Comparison of ENCODE assay signal across 28 mouse cellular contexts in genomic region chr11:53548036-53548605, GRCm38 (mm10). TPM values are rescaled to one million over a fixed set of nuclear protein-coding genes. Genes with fewer than 3 reads are reported as not detected.
DNase-seq lines count a peak whose midpoint lies in the region; ATAC-seq and TF ChIP-seq lines count a peak whose summit lies in the region.
"Had no signal": no experiment of that assay in that cellular context is flagged by ENCODE, and none has a peak within 500 bp of the region (broad histone marks: within the 10 kb centered on the region; RNA-seq: fewer than 3 reads in every experiment).

No protein-coding gene starts in this region.

- no peaks in the 10 kb centered on the region for H3K27me3 ChIP-seq in heart, embryonic 10.5 days (ENCODE audit: insufficient read depth, poor library complexity, severe bottlenecking)
- no peaks in the 10 kb centered on the region for H3K27me3 ChIP-seq in heart, embryonic 12.5 days (replicated peaks)
- no peaks in the 10 kb centered on the region for H3K27me3 ChIP-seq in G1E (ENCODE audit: insufficient read depth, low read length)
- no peaks in the 10 kb centered on the region for H3K27me3 ChIP-seq in liver, embryonic 14.5 days (ENCODE audit: control insufficient read depth, insufficient read depth, low read length)
- H3K27me3 ChIP-seq: embryonic facial prominence, embryonic 12.5 days; forebrain, embryonic 15.5 days; hindbrain, embryonic 12.5 days; intestine, embryonic 15.5 days; limb, embryonic 13.5 days; neural tube, embryonic 12.5 days had no signal

- TF ChIP-seq CTCF in G1E (IDR thresholded peaks at IDR 0.05; ENCODE audit: low read depth, low read length): no peak
- TF ChIP-seq CTCF in liver, embryonic 14.5 days (IDR thresholded peaks at IDR 0.05; ENCODE audit: low read depth): no peak

- no peak overlapping the region for H3K9ac ChIP-seq in heart, embryonic 12.5 days
- no peak overlapping the region for H3K9ac ChIP-seq in liver, embryonic 14.5 days (replicated peaks)
- H3K9ac ChIP-seq: embryonic facial prominence, embryonic 12.5 days; forebrain, embryonic 15.5 days; hindbrain, embryonic 12.5 days; intestine, embryonic 15.5 days; limb, embryonic 13.5 days; neural tube, embryonic 12.5 days had no signal

- H3K4me3 ChIP-seq in heart, embryonic 10.5 days: no peak overlapping the region
- no peak overlapping the region for H3K4me3 ChIP-seq in heart, embryonic 12.5 days
- H3K4me3 ChIP-seq in G1E (ENCODE audit: low read depth, low read length): peak overlapping the region; percentile 58; the same call in 1 of the 2 replicates
- H3K4me3 ChIP-seq in liver, embryonic 14.5 days (ENCODE audit: insufficient read depth in 1 of 2, low read depth in 2 of 2, low read length in 2 of 2): no peak overlapping the region
- H3K4me3 ChIP-seq: embryonic facial prominence, embryonic 12.5 days; forebrain, embryonic 10.5 days; forebrain, embryonic 15.5 days; gastrocnemius, adult 2 months; hindbrain, embryonic 12.5 days; intestine, embryonic 15.5 days; limb, embryonic 13.5 days; neural tube, embryonic 12.5 days had no signal

- peaks cover 3% of the 10 kb centered on the region; the same call in 1 of the 2 replicates for H3K9me3 ChIP-seq in heart, embryonic 10.5 days
- H3K9me3 ChIP-seq in heart, embryonic 12.5 days (replicated peaks): 0 out of 2 replicates have a peak, but pooled peaks cover 3% of the 10 kb centered on the region
- no peaks in the 10 kb centered on the region for H3K9me3 ChIP-seq in G1E (replicated peaks)
- H3K9me3 ChIP-seq in liver, embryonic 14.5 days (ENCODE audit: control insufficient read depth, low read length): no peaks in the 10 kb centered on the region
- H3K9me3 ChIP-seq: embryonic facial prominence, embryonic 12.5 days; forebrain, embryonic 10.5 days; forebrain, embryonic 15.5 days; intestine, embryonic 15.5 days; limb, embryonic 13.5 days; neural tube, embryonic 12.5 days had no signal

- WGBS in heart, embryonic 10.5 days: 82% methylated on average over 19 of the region's 19 CpGs
- WGBS in heart, embryonic 12.5 days: 79% methylated on average over 19 of the region's 19 CpGs
- 56% methylated on average over 19 of the region's 19 CpGs for WGBS in liver, embryonic 14.5 days (ENCODE audit: insufficient replicate concordance)

- peaks cover 12% of the 10 kb centered on the region for H3K4me1 ChIP-seq in heart, embryonic 10.5 days
- H3K4me1 ChIP-seq in heart, embryonic 12.5 days (replicated peaks): peaks cover 13% of the 10 kb centered on the region
- peaks cover 47% of the 10 kb centered on the region for H3K4me1 ChIP-seq in G1E (ENCODE audit: insufficient read depth, low read depth, low read length)
- peaks cover 13 to 24% of the 10 kb centered on the region in 2 experiments for H3K4me1 ChIP-seq in liver, embryonic 14.5 days (replicated peaks; ENCODE audit: control insufficient read depth in 2 of 2, insufficient read depth in 2 of 2, low read length in 1 of 2)
- H3K4me1 ChIP-seq: embryonic facial prominence, embryonic 12.5 days; forebrain, embryonic 15.5 days had no signal

- no peak overlapping the region for H3K4me2 ChIP-seq in heart, embryonic 12.5 days
- peak overlapping the region; percentile 27; the same call in 1 of the 2 replicates for H3K4me2 ChIP-seq in liver, embryonic 14.5 days (ENCODE audit: low read depth)
- H3K4me2 ChIP-seq: embryonic facial prominence, embryonic 12.5 days; forebrain, embryonic 15.5 days; hindbrain, embryonic 12.5 days; intestine, embryonic 15.5 days; limb, embryonic 13.5 days; midbrain, embryonic 11.5 days; neural tube, embryonic 12.5 days had no signal

- peak; percentile 60 for DNase-seq in adrenal gland, adult 2 months
- no peak for DNase-seq in adrenal gland, adult 8-10 months
- no peak for DNase-seq in heart, embryonic 10.5 days (ENCODE audit: low spot score)
- DNase-seq in G1E (ENCODE audit: low spot score): no peak
- no peak for DNase-seq in liver, embryonic 14.5 days (ENCODE audit: low read depth in 3 of 3, low spot score in 3 of 3)
- DNase-seq in thymus, postnatal 0 days (ENCODE audit: low spot score): no peak
- no peak for DNase-seq in ovary, postnatal 36 days (ENCODE audit: low spot score)
- DNase-seq: cerebellum, adult 8-10 months; cerebellum, postnatal 36 days; gastrocnemius, adult 2 months; gastrocnemius, postnatal 36 days; heart, postnatal 36 days; kidney, adult 2 months; kidney, postnatal 4 days; right cerebral cortex, postnatal 4 days; thymus, postnatal 25 days had no signal

- 0 out of 2 replicates have a peak overlapping the region, but pooled peaks have one; percentile 17 for H3K27ac ChIP-seq in heart, embryonic 10.5 days
- no peak overlapping the region for H3K27ac ChIP-seq in heart, embryonic 12.5 days (ENCODE audit: poor library complexity, severe bottlenecking)
- H3K27ac ChIP-seq in liver, embryonic 14.5 days: no peak overlapping the region; the same call in 1 of the 2 replicates
- H3K27ac ChIP-seq: embryonic facial prominence, embryonic 12.5 days; forebrain, embryonic 10.5 days; forebrain, embryonic 15.5 days; gastrocnemius, adult 2 months; hindbrain, embryonic 12.5 days; hindbrain, postnatal 0 days; intestine, embryonic 15.5 days; kidney, postnatal 0 days; limb, embryonic 13.5 days; neural tube, embryonic 12.5 days had no signal

- no peak for TF ChIP-seq EP300 in liver, embryonic 14.5 days (IDR thresholded peaks at IDR 0.05; ENCODE audit: low read depth)

- H3K36me3 ChIP-seq in heart, embryonic 10.5 days: no peaks in the 10 kb centered on the region
- no peaks in the 10 kb centered on the region for H3K36me3 ChIP-seq in heart, embryonic 12.5 days
- peaks cover 46% of the 10 kb centered on the region for H3K36me3 ChIP-seq in G1E (replicated peaks)
- H3K36me3 ChIP-seq in liver, embryonic 14.5 days (replicated peaks; ENCODE audit: control insufficient read depth, insufficient read depth, low read depth): no peaks in the 10 kb centered on the region; the same call in 1 of the 2 replicates
- H3K36me3 ChIP-seq: embryonic facial prominence, embryonic 12.5 days; forebrain, embryonic 15.5 days; hindbrain, embryonic 12.5 days; intestine, embryonic 15.5 days; neural tube, embryonic 12.5 days had no signal

- ATAC-seq in heart, embryonic 12.5 days (ENCODE audit: insufficient number of reproducible peaks, low FRiP score): no peak
- ATAC-seq in G1E (ENCODE audit: extremely low read depth, insufficient number of reproducible peaks, low FRiP score, poor library complexity, severe bottlenecking): no peak
- peak; percentile 7; the same call in 1 of the 2 replicates for ATAC-seq in liver, embryonic 14.5 days (ENCODE audit: insufficient read depth)
- ATAC-seq: forebrain, embryonic 15.5 days; hindbrain, postnatal 0 days; midbrain, embryonic 16.5 days had no signal

RNA-seq across cellular contexts. Expression of gene Kif3a, which starts 19.1 kb away (rescaled TPM):
- total RNA-seq in adrenal gland, adult 2 months (2021): 10 to 100 TPM; 23.0 to 29.8 TPM
- polyA plus RNA-seq in adrenal gland, adult 2 months (2012; rRNA removed): 3.1 and 3.6 TPM in 2 replicates
- 10 to 100 TPM; 28.4 to 36.3 (median 31.1) TPM for total RNA-seq in adrenal gland, adult 8-10 months (2022)
- 32.7 and 47.1 TPM in 2 replicates for polyA plus RNA-seq in heart, embryonic 10.5 days (2016; fragmentation: Nextera tagmentation; extraction: Ambion mirVana)
- 36.1 and 37.2 TPM in 2 replicates for polyA plus RNA-seq in heart, embryonic 12.5 days (2016; fragmentation: Nextera tagmentation; extraction: Ambion mirVana)
- total RNA-seq in G1E (2014; fragmentation: Nextera tagmentation) (20.2 and 22.3 TPM in 2 replicates), G1E (2017) (25.7 and 27.5 TPM in 2 replicates)
- polyA plus RNA-seq in G1E (2012): 11.2 and 12.0 TPM in 2 replicates
- 2.1 and 3.3 TPM in 2 replicates for polyA plus RNA-seq in liver, embryonic 14.5 days (2012; rRNA removed)
- 6.4 and 7.7 TPM in 2 replicates for polyA plus RNA-seq in liver, embryonic 14.5 days (2014; fragmentation: Nextera tagmentation; extraction: Ambion mirVana)
- polyA plus RNA-seq in thymus, postnatal 0 days (2015; fragmentation: Nextera tagmentation; extraction: Ambion mirVana): 23.8 and 25.1 TPM in 2 replicates

RNA-seq across cellular contexts. Expression of gene Sept8, which starts 29.1 kb away (rescaled TPM):
- total RNA-seq in adrenal gland, adult 2 months (2021): 10 to 100 TPM; 38.1 to 43.7 TPM
- 32.7 and 46.9 TPM in 2 replicates for polyA plus RNA-seq in adrenal gland, adult 2 months (2012; rRNA removed)
- total RNA-seq in adrenal gland, adult 8-10 months (2022): 10 to 100 TPM; 37.0 to 51.7 (median 42.1) TPM
- polyA plus RNA-seq in heart, embryonic 10.5 days (2016; fragmentation: Nextera tagmentation; extraction: Ambion mirVana): 20.1 and 22.9 TPM in 2 replicates
- 25.1 and 28.4 TPM in 2 replicates for polyA plus RNA-seq in heart, embryonic 12.5 days (2016; fragmentation: Nextera tagmentation; extraction: Ambion mirVana)
- 186 and 202 TPM in 2 replicates for total RNA-seq in G1E (2014; fragmentation: Nextera tagmentation)
- total RNA-seq in G1E (2017): 156 and 172 TPM in 2 replicates
- 124 and 136 TPM in 2 replicates for polyA plus RNA-seq in G1E (2012)
- 25.4 and 33.1 TPM in 2 replicates for polyA plus RNA-seq in liver, embryonic 14.5 days (2012; rRNA removed)
- polyA plus RNA-seq in liver, embryonic 14.5 days (2014; fragmentation: Nextera tagmentation; extraction: Ambion mirVana): 18.3 and 21.5 TPM in 2 replicates
- polyA plus RNA-seq in thymus, postnatal 0 days (2015; fragmentation: Nextera tagmentation; extraction: Ambion mirVana): 11.1 and 12.1 TPM in 2 replicates
